Mouse (Mus musculus) forelimb bud, embryonic 11.5 days (tissue): ENCODE results near the gene Rad51b.

Source experiments
- DNase-seq: peaks from one replicate; pipeline ENCODE4 v3.0.0-alpha.2; 2012; ENCODE audit warnings: low read depth, low spot score

Rad51b gene

GRCm38 (mm10) chr12:79575041-79575541, 278.0 kb downstream of the Rad51b start:
- no peak for DNase-seq

DNA sequence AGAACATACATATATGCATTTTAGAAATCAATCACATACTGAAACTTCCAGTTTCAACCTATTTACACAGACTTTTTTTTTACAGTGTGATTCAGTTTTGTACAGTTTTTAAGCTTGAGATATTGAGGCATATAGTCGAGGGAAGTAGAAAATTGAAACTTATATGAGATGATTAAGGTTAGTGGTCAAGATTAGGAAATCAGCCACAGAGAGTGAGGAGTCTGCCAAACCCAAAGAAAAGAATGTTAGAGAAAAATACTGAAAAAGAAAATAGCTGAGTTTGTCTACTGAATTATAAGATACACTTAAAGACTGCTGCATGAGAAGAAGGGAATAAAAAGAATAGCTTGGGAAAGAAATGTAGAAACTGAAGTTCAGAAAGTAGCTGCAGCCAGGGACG, 280.4 kb downstream of the Rad51b start:
- DNase-seq = no peak

DNA sequence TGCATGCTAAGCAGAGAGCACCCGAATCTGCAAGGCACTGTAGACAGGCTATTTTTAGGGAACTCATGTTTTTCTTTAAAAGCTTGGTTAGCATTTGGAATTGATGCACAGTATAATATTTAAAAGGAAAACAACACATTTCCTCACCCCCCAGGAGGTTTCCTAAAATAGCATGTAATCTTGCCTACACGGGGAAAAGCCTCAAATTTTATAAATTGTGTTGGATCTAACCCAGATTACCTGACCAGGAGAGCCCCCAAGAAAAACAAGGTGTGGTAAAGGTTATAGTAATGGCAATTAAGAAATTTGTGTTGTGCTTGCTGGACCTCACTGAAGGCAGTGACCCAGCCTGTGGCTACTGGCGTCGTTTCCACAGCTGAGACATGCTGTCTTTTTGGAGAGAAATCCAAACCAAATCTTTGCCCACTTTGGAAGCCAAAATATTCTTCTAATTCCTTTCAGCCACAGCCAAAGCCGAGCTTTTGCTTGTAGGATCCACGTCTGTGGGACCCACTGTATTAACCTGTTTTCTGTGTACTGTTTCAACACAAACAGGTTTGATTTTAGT, 282.0 kb downstream of the Rad51b start:
- no peak for DNase-seq

DNA sequence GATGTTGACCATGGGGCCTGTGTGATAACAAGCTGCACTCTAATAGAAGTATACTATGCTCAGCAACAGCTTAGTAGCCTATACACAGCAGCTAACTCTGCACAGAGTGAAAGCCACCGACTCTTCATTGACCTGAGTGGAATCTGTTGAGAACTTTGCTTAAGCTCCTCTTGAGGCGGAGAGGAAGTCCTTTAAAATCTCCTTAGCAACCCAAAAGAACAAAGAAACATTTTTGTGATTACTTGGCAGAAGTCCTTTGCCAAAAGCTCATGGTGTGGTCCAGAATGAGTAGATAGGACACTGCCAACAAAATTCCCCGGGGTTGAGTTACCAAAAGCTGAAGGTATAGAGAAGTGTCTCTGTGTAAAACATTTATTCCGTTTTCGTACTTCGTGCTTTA, 282.8 kb downstream of the Rad51b start:
- DNase-seq = no peak

DNA sequence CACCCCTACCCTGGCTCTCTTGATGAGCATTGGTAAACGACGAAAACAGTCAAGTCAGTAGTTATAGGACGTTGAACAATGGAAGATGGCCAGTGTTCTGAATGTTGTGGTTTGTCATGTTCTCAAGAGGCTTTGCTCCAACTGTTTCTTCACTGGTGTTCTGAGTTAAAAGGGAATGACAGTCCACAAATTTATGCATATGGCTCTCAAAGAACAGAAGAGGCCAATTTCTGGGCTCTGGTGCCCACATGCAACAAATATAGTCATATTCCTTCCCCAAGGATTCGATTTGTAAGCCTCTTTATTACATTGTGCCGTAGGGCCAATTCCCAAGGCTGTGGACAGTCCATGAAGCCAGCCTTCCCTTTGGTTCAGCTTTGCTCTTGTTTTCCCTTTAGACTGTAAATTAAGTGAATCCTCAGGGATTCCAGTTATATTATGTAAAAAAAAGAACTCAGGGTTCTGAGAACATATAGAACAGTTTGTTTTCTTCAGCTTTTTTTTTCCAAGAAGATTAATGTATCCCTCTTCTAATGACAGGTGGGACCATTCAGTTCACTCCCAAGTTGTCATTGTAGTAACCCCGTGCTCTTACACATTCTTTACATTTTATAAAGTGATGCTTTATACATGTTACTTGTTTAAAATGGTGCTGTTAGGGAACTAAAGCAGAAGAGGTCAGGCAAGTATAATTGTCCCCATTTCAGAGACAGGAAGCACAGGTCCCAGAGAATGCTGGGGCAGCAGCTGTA, 287.6 kb downstream of the Rad51b start:
- no peak for DNase-seq

GRCm38 (mm10) chr12:79585336-79585735, 288.3 kb downstream of the Rad51b start:
- DNase-seq = no peak

DNA sequence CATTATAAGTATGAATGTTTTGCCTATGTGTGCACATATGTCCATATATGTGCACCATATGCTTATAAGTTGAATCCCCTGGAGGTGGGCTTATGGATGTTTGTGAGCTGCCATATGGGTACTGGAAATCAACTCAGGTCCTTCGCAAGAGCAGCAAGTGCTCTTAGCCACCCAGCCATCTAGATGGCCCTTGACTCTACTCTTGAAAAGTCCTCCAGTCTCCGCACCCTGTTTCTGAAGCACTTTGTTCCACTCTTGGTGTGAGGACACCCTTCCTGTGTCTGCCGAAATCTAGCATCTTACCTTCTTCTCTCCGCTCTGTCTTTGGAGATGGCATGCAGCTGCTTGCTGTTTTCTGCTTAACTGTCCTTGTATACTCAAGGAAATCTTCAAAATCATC, 291.7 kb downstream of the Rad51b start:
- DNase-seq = no peak

- no peak for DNase-seq
These were observed 295.1 kb downstream of the Rad51b start for GRCm38 (mm10) chr12:79592206-79592605.

DNA sequence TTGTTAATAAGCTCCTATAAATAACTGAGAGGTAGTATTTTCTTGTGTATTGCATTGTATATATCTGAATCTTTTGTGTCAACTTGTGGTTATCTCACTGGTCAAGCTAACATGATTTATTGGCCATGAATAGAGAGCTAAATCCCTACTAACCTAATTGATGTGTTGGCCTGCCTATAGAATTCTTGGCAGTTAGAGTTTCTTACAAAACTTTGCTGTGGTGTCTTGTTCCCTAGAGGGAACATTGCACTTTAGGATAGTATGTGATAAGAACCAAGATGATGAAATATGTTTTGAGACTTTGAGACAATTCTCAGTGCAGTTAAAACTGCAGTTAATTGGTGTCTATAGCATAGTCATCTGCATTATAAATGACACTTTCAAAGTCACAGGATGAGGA, 299.8 kb downstream of the Rad51b start:
- no peak for DNase-seq

DNA sequence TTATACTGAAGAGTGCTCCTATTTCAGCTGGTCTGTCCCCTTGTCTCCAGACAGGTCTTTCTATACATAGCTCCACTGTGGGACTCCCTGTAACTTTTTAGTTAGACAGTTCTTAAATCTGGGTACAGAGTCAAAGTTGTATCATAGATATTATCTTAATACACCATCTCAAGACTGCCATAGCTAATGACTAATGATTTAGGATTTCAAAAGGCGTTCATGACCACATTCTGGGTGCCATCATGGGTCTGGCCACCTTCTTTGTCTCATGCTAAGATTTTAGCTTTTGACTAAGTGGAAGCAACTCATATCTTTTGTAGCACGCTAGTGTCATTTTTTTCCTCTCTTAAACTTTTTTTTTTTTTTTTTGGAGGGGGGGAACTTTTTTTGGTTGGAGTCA, 300.3 kb downstream of the Rad51b start:
- no peak for DNase-seq

DNA sequence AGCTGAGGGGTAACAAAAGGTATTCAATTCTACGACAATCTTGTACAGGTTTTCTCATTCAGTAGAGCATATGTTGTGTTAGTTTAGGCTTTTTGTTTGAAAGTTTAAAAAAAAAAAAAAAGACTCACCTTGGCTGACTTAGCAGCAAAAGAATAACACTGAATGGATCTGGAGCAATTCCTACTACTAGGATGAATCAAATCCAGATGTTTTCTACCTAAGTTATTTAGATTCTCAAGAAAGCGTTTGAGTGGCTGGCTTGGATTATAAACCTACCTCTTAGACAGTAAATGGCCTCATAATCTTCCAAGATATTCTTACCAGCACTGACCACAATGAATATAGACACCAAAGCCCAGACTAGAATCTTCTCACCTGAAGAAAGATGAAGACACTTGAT, 300.7 kb downstream of the Rad51b start:
- no peak for DNase-seq

DNA sequence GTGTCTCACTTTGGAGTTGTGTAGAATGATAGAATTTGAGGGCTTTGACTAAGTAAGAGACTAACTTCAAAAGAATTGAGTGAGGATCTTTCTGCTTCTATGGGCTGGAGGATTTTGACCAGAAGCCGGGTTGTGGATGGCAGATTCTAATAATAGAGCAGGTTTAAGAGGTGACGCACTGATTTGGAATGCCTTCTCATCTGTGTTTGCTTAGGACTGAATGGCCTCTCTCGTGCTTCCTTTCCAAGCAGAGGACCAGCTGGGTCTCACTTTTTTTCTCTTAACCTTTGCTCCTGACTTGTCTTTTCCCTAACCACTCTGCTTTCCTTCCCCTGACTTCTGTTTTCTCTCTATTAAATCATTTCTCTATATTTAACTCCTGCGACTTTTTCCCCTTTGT, 301.4 kb downstream of the Rad51b start:
- peak; percentile 71 for DNase-seq

- peak; percentile 45 for DNase-seq
These were observed 301.8 kb downstream of the Rad51b start for GRCm38 (mm10) chr12:79598901-79599300.

GRCm38 (mm10) chr12:79600149-79600769, 303.2 kb downstream of the Rad51b start:
- no peak for DNase-seq

DNA sequence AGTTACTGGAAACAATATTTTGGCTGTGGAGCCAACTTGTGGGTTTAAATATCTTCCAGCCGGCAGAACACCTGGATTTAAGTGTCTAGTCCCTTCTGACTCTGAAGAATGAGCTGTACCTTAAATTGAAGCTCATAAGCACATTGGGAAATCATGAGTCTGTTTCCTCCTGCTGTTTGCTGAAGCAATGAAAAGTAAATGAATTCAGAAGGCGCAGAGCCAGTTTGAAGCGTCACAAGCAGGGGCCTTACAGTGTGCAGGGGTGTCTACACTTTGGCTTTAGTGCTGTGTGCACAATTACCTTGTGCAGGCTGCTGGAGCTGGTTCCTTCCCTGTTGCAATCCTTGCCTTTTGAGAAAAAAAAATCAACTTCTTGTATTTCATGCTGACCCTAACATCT, 305.6 kb downstream of the Rad51b start:
- no peak for DNase-seq

- no peak for DNase-seq
These were observed 307.8 kb downstream of the Rad51b start for GRCm38 (mm10) chr12:79604850-79605249.

GRCm38 (mm10) chr12:79606197-79606631, 309.1 kb downstream of the Rad51b start:
- DNase-seq = no peak

DNA sequence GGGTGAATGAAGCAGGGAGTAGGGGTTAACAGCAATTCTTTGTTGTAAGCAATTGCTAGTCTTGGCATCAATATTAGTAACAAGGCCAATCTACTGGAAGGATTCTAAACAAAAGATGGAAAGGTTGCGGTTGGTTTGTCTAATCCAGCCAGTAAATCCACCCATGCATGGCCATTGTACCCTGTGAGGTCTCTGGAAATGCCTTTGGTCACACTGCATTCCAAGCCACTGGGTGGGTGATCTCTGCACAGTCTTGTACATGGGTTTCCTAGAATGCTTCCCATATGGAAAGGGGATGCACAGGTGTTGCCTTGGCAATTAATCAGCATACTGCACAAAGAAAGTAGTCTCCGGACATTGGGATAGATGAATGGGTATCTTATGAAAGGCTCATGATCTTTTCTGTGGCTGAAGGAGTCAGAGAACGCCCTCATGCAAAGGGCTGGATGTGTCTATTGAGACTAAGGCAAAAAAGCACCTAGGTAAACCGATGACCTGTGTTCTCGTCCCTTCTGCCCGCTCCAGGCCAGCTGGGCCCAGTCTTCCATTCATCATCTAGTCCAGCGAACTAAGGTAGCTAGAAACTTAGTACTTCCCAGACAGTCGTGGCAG, 312.4 kb downstream of the Rad51b start:
- no peak for DNase-seq

GRCm38 (mm10) chr12:79610511-79611103, 313.5 kb downstream of the Rad51b start:
- no peak for DNase-seq

- DNase-seq = no peak
These were observed 314.6 kb downstream of the Rad51b start for GRCm38 (mm10) chr12:79611665-79612064.

GRCm38 (mm10) chr12:79612334-79613060, 315.4 kb downstream of the Rad51b start:
- peak; percentile 89 for DNase-seq
